Mouse (Mus musculus) G1E (cell line): ENCODE measurements around the gene Palmd. TPM values are rescaled to one million over a fixed set of nuclear protein-coding genes. Genes with fewer than 3 reads are reported as not detected.

ENCODE experiments used
- ATAC-seq: 2 replicates; pipeline ENCODE4 v1.8.0; 2016; ENCODE audit warnings: mild to moderate bottlenecking; ENCODE audit not compliant: insufficient number of reproducible peaks, poor library complexity, low FRiP score, severe bottlenecking; ENCODE audit errors: extremely low read depth
- DNase-seq: peaks from one replicate; pipeline ENCODE4 v3.0.0; 2012; ENCODE audit warnings: low spot score
- H3K27me3 ChIP-seq: 2 replicates; pipeline ENCODE4 v1.6.1; 2012; ENCODE audit warnings: mild to moderate bottlenecking, low read length, inconsistent platforms; ENCODE audit not compliant: insufficient read depth
- H3K36me3 ChIP-seq: replicated peaks from 2 replicates; pipeline ENCODE3; 2012; ENCODE audit warnings: mild to moderate bottlenecking, inconsistent platforms
- H3K4me1 ChIP-seq: 2 replicates; pipeline ENCODE4 v1.6.1; 2012; ENCODE audit warnings: low read depth, low read length, inconsistent platforms, mixed read lengths; ENCODE audit not compliant: insufficient read depth
- H3K4me3 ChIP-seq: 2 replicates; pipeline ENCODE4 v1.5.1; 2012; ENCODE audit warnings: low read depth, mild to moderate bottlenecking, inconsistent platforms, low read length, moderate library complexity, mixed read lengths
- H3K9me3 ChIP-seq: replicated peaks from 2 replicates; pipeline ENCODE4 v1.6.1; 2012; ENCODE audit warnings: inconsistent platforms
- CTCF ChIP-seq: IDR thresholded peaks from 2 replicates; pipeline ENCODE4 v1.5.1; 2012; ENCODE audit warnings: low read depth, low read length, inconsistent platforms, mixed read lengths
- GATA1 ChIP-seq: IDR thresholded peaks from 2 replicates; pipeline ENCODE4 v1.6.1; 2012; ENCODE audit warnings: borderline replicate concordance, low read length, inconsistent platforms, mixed read lengths
- GATA2 ChIP-seq: IDR thresholded peaks from 2 replicates; pipeline ENCODE4 v1.6.1; 2012; ENCODE audit warnings: low read depth, low read length, inconsistent platforms, borderline replicate concordance
- POLR2AphosphoS5 ChIP-seq: IDR thresholded peaks from 2 replicates; pipeline ENCODE4 v1.6.1; 2012; ENCODE audit warnings: low read depth, low read length, inconsistent platforms; ENCODE audit not compliant: insufficient replicate concordance
- TAL1 ChIP-seq: conservative IDR thresholded peaks from 2 replicates; pipeline ENCODE4 v1.6.1; 2012; ENCODE audit warnings: low read depth, low read length, inconsistent platforms, mixed read lengths
- polyA plus RNA-seq: library from polyadenylated mRNA; stranded (reverse); fragments of >175 nt; gene quantifications from 2 replicates; pipeline ENCODE4 v1.2.3, GENCODE M21; 2012
- total RNA-seq, 2 experiments: library from RNA; stranded (forward) in 1 of 2; stranded (reverse) in 1 of 2; fragments of 200-1000 nt in 1 of 2; fragments of >200 nt in 1 of 2; fragmentation: Nextera tagmentation in 1 of 2; gene quantifications; 2 replicates each; pipeline ENCODE4 v1.2.3; 2014 to 2017

Gene Palmd
- total and polyA plus RNA-seq, 3 experiments: 0.22 TPM; not detected in 2

DNA sequence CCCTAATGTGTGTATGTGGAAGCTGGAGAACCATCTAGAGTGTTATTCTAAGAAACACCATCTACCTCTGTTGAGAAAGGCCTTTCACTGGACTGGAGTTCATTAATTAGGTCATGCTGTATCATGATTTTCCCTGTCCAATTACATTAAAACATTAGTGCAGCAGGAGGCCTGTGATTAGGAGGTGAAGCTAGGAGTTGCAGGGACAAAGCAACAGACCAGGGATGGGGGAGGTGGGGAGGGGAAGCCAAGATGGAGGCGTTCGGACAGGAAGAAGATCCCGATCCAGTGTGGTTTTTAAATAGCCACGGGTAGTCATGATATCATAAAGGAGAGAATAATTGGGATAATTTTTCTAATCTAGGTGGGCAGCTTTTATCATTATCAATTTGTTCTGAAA, 51.8 kb downstream of the Palmd start:
- ATAC-seq (no peak), DNase-seq (no peak)
- Histone ChIP-seq H3K4me1 (no peaks in the 10 kb centered on the region; the same call in 1 of the 2 replicates), H3K27me3 (peaks cover 16% of the 10 kb centered on the region), H3K4me3 (no peak overlapping the region), H3K36me3 (no peaks in the 10 kb centered on the region), H3K9me3 (no peaks in the 10 kb centered on the region)
- TF ChIP-seq GATA1: no peak
- TF ChIP-seq CTCF: no peak
- no peak for TF ChIP-seq GATA2
- no peak for TF ChIP-seq POLR2AphosphoS5
- no peak for TF ChIP-seq TAL1

DNA sequence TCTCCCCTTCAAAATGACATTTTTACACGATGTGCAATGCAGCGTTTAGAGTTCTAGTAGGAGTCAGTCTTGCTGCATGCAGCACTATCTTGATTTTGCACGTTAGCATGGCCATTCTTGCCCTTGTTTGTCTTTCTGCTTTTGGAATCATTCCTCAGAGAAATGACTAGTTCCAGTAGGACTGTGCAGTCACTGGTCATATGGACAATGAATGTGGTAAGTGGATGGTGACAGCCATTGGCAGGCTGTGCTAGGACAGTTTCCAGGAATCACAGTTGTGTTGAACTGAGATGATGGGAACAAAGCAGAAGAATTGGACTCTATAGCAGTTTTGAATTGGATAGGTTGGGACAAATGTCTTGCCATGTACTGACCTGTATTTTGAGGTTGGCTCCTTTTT, 53.9 kb downstream of the Palmd start:
- Histone ChIP-seq H3K4me1 (no peaks in the 10 kb centered on the region; the same call in 1 of the 2 replicates), H3K9me3 (no peaks in the 10 kb centered on the region), H3K27me3 (peaks cover 11% of the 10 kb centered on the region), H3K36me3 (peaks cover 3% of the 10 kb centered on the region), H3K4me3 (no peak overlapping the region)
- no peak for ATAC-seq
- DNase-seq: no peak
- TF ChIP-seq CTCF (no peak), POLR2AphosphoS5 (no peak), GATA2 (no peak), TAL1 (no peak), GATA1 (no peak)

DNA sequence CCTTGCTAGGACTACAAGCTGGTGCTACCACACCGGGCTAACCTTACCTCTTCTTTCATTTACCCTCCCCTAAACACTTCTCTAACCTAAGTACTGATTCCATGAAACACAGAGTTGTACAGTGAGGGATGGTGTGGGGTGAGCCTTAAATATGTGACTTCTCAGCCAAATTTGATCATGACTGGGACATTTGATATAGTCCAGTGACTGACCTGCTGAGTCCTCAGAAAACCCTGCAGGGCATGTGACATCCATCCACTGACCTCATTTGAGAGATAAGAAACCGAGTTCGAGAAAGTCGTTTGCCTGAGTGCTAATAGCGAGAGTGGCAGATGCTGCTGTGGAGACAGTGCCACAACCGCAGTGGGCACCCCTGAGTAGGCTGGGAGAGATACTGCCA, 54.4 kb downstream of the Palmd start:
- DNase-seq (no peak), ATAC-seq (peak; percentile 10; the same call in 1 of the 2 replicates)
- no peaks in the 10 kb centered on the region for H3K4me1 ChIP-seq
- H3K9me3 ChIP-seq: no peaks in the 10 kb centered on the region
- H3K36me3 ChIP-seq: peaks cover 3% of the 10 kb centered on the region
- peaks cover 5% of the 10 kb centered on the region for H3K27me3 ChIP-seq
- no peak for TF ChIP-seq TAL1
- no peak for TF ChIP-seq GATA2
- no peak for TF ChIP-seq GATA1
- TF ChIP-seq CTCF: no peak
- TF ChIP-seq POLR2AphosphoS5: no peak
- H3K4me3 ChIP-seq: no peak overlapping the region

DNA sequence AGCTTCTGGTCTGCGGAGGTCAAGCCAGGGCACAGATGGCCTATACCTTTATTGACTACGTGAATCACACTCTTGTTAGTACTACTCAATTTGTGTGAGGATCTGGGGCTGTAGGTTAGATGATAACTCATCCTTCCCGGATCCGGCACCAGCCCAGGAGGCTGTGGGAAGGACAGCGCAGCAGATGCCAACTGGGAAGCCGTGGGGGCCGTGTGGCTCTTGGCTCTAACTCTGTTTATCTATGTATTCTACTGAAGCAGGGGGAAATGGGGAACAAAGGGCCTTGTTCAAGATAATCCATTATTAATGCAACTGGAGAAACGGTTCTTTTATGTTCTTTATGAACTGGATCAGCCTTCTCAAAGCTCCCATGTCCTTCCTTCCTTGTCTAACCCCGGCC, 62.2 kb downstream of the Palmd start:
- TF ChIP-seq GATA1: no peak
- TF ChIP-seq POLR2AphosphoS5: no peak
- no peak for TF ChIP-seq CTCF
- no peak for TF ChIP-seq GATA2
- TF ChIP-seq TAL1: no peak
- Histone ChIP-seq H3K4me1 (no peaks in the 10 kb centered on the region), H3K9me3 (no peaks in the 10 kb centered on the region), H3K36me3 (peaks cover 67% of the 10 kb centered on the region), H3K4me3 (no peak overlapping the region), H3K27me3 (no peaks in the 10 kb centered on the region)
- DNase-seq: no peak
- ATAC-seq: no peak

DNA sequence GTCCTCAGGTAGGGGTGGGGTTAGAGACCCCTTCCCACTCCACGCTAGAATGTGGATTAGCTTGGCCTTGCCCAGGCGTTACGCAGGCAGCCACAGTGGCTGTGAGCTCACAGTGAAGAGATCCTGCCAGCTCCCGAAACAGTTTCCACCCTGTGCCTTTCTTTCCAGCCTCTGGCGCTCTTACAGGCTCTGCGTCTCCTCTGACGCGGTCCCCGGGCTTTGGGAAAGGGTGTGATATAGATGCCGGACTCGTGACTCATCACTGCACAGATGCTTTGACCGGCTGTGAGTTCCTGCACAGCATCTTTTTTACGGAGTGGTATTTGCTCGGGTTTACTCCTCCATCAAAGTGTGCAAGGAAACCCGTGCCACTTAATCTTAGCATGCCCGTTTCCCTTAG, 62.9 kb downstream of the Palmd start:
- no peaks in the 10 kb centered on the region for H3K4me1 ChIP-seq
- TF ChIP-seq GATA1 (no peak), CTCF (no peak), GATA2 (no peak), POLR2AphosphoS5 (no peak)
- H3K9me3 ChIP-seq: no peaks in the 10 kb centered on the region
- DNase-seq (no peak), ATAC-seq (no peak)
- no peaks in the 10 kb centered on the region for H3K27me3 ChIP-seq
- H3K36me3 ChIP-seq: peaks cover 74% of the 10 kb centered on the region
- no peak overlapping the region for H3K4me3 ChIP-seq

DNA sequence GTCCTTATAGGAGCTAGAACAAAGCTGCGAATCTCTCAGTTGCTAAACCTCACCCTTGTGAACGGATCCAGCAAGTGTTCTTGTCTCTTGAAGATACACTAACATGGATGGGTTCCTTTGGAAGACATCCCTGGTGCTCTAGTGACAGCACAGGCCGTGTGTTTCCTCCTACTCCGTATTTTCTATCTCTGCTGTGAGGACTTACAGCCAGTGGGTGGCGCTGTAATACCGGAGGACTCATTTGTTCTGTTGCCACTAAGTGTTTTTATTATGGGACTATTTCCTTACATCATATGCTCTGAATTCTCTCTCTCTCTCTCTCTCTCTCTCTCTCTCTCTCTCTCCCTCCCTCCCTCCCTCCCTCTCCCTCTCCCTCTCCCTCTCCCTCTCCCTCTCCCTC, 64.6 kb downstream of the Palmd start:
- ATAC-seq (no peak), DNase-seq (no peak)
- no peak for TF ChIP-seq TAL1
- peak; percentile 49; the same call in 1 of the 2 replicates for TF ChIP-seq CTCF
- no peak for TF ChIP-seq GATA2
- no peaks in the 10 kb centered on the region for H3K9me3 ChIP-seq
- no peaks in the 10 kb centered on the region for H3K27me3 ChIP-seq
- no peak overlapping the region for H3K4me3 ChIP-seq
- H3K36me3 ChIP-seq: peaks cover 88% of the 10 kb centered on the region
- H3K4me1 ChIP-seq: no peaks in the 10 kb centered on the region

DNA sequence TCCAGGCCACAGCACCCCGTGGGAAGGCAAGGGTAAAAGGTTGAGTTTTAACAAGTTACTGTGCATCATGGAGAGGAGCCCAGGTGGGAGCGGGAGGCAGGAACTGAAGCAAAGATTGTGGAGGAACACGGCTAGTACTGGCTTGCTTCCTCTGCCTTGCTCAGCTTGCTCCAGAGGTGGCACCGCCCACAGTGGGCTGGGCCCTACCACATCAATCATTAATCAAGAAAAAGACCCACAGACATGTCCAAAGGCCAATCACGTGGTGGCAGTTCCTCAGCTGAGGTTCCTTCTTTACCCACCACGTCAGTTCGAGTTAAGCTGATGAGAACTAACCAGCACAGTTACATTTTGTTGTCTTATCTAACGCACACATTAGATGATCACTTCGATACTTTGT, 75.9 kb downstream of the Palmd start:
- TF ChIP-seq TAL1 (no peak), POLR2AphosphoS5 (no peak), GATA1 (no peak), GATA2 (no peak), CTCF (no peak)
- Histone ChIP-seq H3K4me1 (peaks cover 16% of the 10 kb centered on the region), H3K27me3 (no peaks in the 10 kb centered on the region), H3K9me3 (no peaks in the 10 kb centered on the region), H3K4me3 (no peak overlapping the region), H3K36me3 (peaks cover 91% of the 10 kb centered on the region)
- DNase-seq: no peak
- ATAC-seq: peak; percentile 75
